ENCODE assay signal across 8 mouse cellular contexts in genomic region chr17:50136060-50136459, GRCm38 (mm10). TPM values are rescaled to one million over a fixed set of nuclear protein-coding genes. Genes with fewer than 3 reads are reported as not detected.
A peak's percentile ranks its signal among the peaks of the same experiment; 100 is the strongest.
DNase-seq lines count a peak whose midpoint lies in the region; TF ChIP-seq lines count a peak whose summit lies in the region.

No protein-coding gene starts in this region.

- H3K4me1 ChIP-seq in brown adipose tissue, adult 24 weeks (ENCODE audit: control insufficient read depth, insufficient read depth, insufficient read length, low read length): peaks cover 23% of the 10 kb centered on the region

- no peak overlapping the region for H3K4me3 ChIP-seq in gastrocnemius, adult 2 months
- peak overlapping the region; percentile 10; the same call in 1 of the 2 replicates for H3K4me3 ChIP-seq in brown adipose tissue, adult 24 weeks (ENCODE audit: insufficient read depth, low read depth, low read length)

- intact Hi-C loops in gastrocnemius, adult 2 months (cut with DNase I): no loop called here

- peak; percentile 63 for DNase-seq in gastrocnemius, adult 2 months
- DNase-seq in gastrocnemius, postnatal 4 days (ENCODE audit: low spot score in 2 of 2): no peak
- DNase-seq in kidney, postnatal 10 days: peak; percentile 71
- DNase-seq in lung, postnatal 25 days (ENCODE audit: low spot score): peak; percentile 79
- peak; percentile 78 for DNase-seq in thymus, postnatal 25 days
- DNase-seq in MN1 (ENCODE audit: low spot score): no peak
- DNase-seq in right cerebral cortex, adult 2 months (ENCODE audit: low spot score in 2 of 2): no peak

- peak overlapping the region; percentile 76 for H3K27ac ChIP-seq in gastrocnemius, adult 2 months
- H3K27ac ChIP-seq in brown adipose tissue, adult 24 weeks (replicated peaks; ENCODE audit: low read depth, low read length): peak overlapping the region; percentile 97

- TF ChIP-seq CTCF in gastrocnemius, adult 2 months (IDR thresholded peaks at IDR 0.05): no peak

RNA-seq across cellular contexts. Expression of gene Rftn1, which starts 54.4 kb away (rescaled TPM):
- 10 to 100 TPM; 11.4 to 16.9 TPM for total RNA-seq in gastrocnemius, adult 2 months (2021)
- total RNA-seq in gastrocnemius, postnatal 4 days (2021): 10 to 100 TPM; 36.2 to 42.7 TPM
- polyA plus RNA-seq in brown adipose tissue, adult 24 weeks (2012; ENCODE audit: insufficient read depth, insufficient read length, missing spikeins): 4.2 and 5.1 TPM in 2 replicates

Comparison
In these comparisons a context has a peak if more than half of its experiments do, and no peak if none do; other contexts are left out.
1. DNase-seq: peak in gastrocnemius, adult 2 months (single experiment), kidney, postnatal 10 days (single experiment), lung, postnatal 25 days (single experiment) and thymus, postnatal 25 days (single experiment); none in gastrocnemius, postnatal 4 days (0 of 2), MN1 (single experiment) and right cerebral cortex, adult 2 months (0 of 2).